Mouse (Mus musculus) forebrain, embryonic 16.5 days (tissue): ENCODE results near the gene Clk4. TPM values are rescaled to one million over a fixed set of nuclear protein-coding genes. Genes with fewer than 3 reads are reported as not detected.

ENCODE experiments used
- ATAC-seq: fragments of 200-750 bp; cut with Nextera tagmentation; 2 replicates; pipeline ENCODE4 v1.8.0; 2017; ENCODE audit warnings: mild to moderate bottlenecking, moderate library complexity
- H3K27ac ChIP-seq: fragments of 300-500 bp; sonication (generic); 2 replicates; pipeline ENCODE4 v1.5.1; 2014; ENCODE audit warnings: low read length, control low read depth
- H3K27me3 ChIP-seq: fragments of 300-500 bp; sonication (generic); replicated peaks from 2 replicates; pipeline ENCODE4 v1.6.1; 2014; ENCODE audit warnings: low read length; ENCODE audit not compliant: control insufficient read depth, insufficient read depth
- H3K36me3 ChIP-seq: fragments of 300-500 bp; sonication (generic); 2 replicates; pipeline ENCODE4 v1.6.1; 2014; ENCODE audit not compliant: control insufficient read depth, insufficient read depth
- H3K4me1 ChIP-seq: fragments of 300-500 bp; sonication (generic); replicated peaks from 2 replicates; pipeline ENCODE4 v1.6.1; 2014; ENCODE audit warnings: low read length; ENCODE audit not compliant: control insufficient read depth, insufficient read depth
- H3K4me2 ChIP-seq: fragments of 300-500 bp; sonication (generic); 2 replicates; pipeline ENCODE4 v1.6.1; 2014; ENCODE audit warnings: mild to moderate bottlenecking, low read length, control low read depth
- H3K4me3 ChIP-seq: fragments of 300-500 bp; sonication (generic); replicated peaks from 2 replicates; pipeline ENCODE4 v1.5.1; 2014; ENCODE audit warnings: mild to moderate bottlenecking, low read length, control low read depth
- H3K9ac ChIP-seq: fragments of 300-500 bp; sonication (generic); replicated peaks from 2 replicates; pipeline ENCODE4 v1.6.1; 2014; ENCODE audit warnings: low read depth, low read length, control low read depth
- H3K9me3 ChIP-seq: fragments of 300-500 bp; sonication (generic); 2 replicates; pipeline ENCODE4 v1.6.1; 2016; ENCODE audit warnings: low read length; ENCODE audit not compliant: control insufficient read depth
- whole genome bisulfite sequencing: fragments of 180-500 bp; shearing (Covaris S2); extraction: QIAGEN DNeasy Blood & Tissue Kit; methylation state at CpG from one replicate; pipeline ENCODE4 v1.1.7; 2014; 5-methylcytosine and 5-hydroxymethylcytosine counted together
- polyA plus RNA-seq: library from polyadenylated mRNA; unstranded; fragments of >200 nt; fragmentation: Nextera tagmentation; extraction: Ambion mirVana; gene quantifications from 2 replicates; pipeline ENCODE4 v1.2.1, GENCODE M21; 2015

Gene Clk4
- polyA plus RNA-seq, 1 experiment from 2014 or later, result 174 TPM

GRCm38 (mm10) chr11:51302396-51302795 lies 40.9 kb downstream of the Clk4 start:
- Histone ChIP-seq H3K9me3 (no peaks in the 10 kb centered on the region), H3K9ac (no peak overlapping the region), H3K27me3 (no peaks in the 10 kb centered on the region), H3K36me3 (no peaks in the 10 kb centered on the region), H3K4me1 (no peaks in the 10 kb centered on the region), H3K27ac (no peak overlapping the region), H3K4me3 (no peak overlapping the region), H3K4me2 (no peak overlapping the region)
- 85% methylated on average over 5 of the region's 5 CpGs for WGBS
- no peak for ATAC-seq

GRCm38 (mm10) chr11:51303981-51304553 lies 42.5 kb downstream of the Clk4 start:
- 76% methylated on average over 12 of the region's 12 CpGs for WGBS
- Histone ChIP-seq H3K27me3 (no peaks in the 10 kb centered on the region), H3K9me3 (no peaks in the 10 kb centered on the region), H3K27ac (no peak overlapping the region), H3K9ac (no peak overlapping the region), H3K4me1 (no peaks in the 10 kb centered on the region), H3K4me3 (no peak overlapping the region), H3K4me2 (no peak overlapping the region), H3K36me3 (no peaks in the 10 kb centered on the region)
- no peak for ATAC-seq

- Histone ChIP-seq H3K4me2 (no peak overlapping the region), H3K36me3 (no peaks in the 10 kb centered on the region), H3K4me1 (no peaks in the 10 kb centered on the region), H3K9me3 (no peaks in the 10 kb centered on the region), H3K27me3 (no peaks in the 10 kb centered on the region), H3K4me3 (no peak overlapping the region), H3K9ac (no peak overlapping the region), H3K27ac (no peak overlapping the region)
- no peak for ATAC-seq
- 55% methylated on average over 5 of the region's 5 CpGs for WGBS
Measured at GRCm38 (mm10) chr11:51308306-51308705, 46.8 kb downstream of the Clk4 start.

GRCm38 (mm10) chr11:51311846-51312245 lies 50.3 kb downstream of the Clk4 start:
- Histone ChIP-seq H3K9ac (no peak overlapping the region), H3K27me3 (no peaks in the 10 kb centered on the region), H3K27ac (no peak overlapping the region), H3K4me2 (no peak overlapping the region), H3K36me3 (no peaks in the 10 kb centered on the region), H3K4me3 (no peak overlapping the region), H3K4me1 (no peaks in the 10 kb centered on the region), H3K9me3 (no peaks in the 10 kb centered on the region)
- no peak for ATAC-seq
- 84% methylated on average over 8 of the region's 8 CpGs for WGBS

DNA sequence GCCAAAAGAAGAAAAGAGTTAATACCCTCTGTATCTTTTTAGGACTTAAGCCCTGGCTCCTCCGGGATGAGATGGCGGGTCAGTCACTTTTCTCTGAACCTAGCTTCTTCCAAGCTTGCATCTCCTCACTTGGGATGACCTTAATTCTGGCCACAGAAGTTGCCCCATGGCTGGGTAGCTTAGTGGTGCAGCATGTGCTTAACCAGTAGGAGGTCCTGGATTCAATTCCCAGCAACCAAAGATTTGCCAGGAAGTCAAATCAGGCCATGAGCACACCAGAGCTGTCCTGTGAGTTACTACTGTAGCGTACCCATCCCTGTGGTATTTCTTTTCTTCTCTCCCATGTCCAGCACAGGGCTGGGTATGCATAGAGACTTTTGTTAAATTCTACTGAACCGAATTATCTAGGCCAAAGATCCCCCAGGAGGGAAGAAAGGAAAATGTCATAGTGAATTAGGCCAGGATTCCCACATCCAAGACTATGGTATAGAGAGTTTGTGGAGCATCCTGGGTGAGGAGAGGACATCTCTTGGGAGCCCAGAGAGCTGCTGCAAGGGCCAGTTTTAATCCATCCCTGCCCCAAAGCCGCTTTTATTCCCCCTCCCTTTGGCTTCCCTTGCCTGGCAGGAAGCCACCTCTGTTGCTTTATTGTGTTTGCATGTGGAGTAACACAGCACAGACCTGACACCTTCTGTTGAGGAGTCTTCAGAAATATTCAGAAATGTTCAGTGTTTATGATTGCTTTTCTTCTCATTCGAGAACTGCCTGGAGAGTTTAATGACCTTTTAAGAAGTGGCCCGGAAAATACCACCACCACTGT lies 54.7 kb downstream of the Clk4 start:
- no peaks in the 10 kb centered on the region for H3K9me3 ChIP-seq
- H3K4me3 ChIP-seq, result no peak overlapping the region
- H3K27me3 ChIP-seq, result no peaks in the 10 kb centered on the region
- ATAC-seq, result no peak
- H3K36me3 ChIP-seq, result no peaks in the 10 kb centered on the region
- H3K9ac ChIP-seq, result no peak overlapping the region
- no peak overlapping the region for H3K27ac ChIP-seq
- no peaks in the 10 kb centered on the region for H3K4me1 ChIP-seq
- H3K4me2 ChIP-seq, result no peak overlapping the region
- WGBS, result 73% methylated on average over 7 of the region's 7 CpGs

DNA sequence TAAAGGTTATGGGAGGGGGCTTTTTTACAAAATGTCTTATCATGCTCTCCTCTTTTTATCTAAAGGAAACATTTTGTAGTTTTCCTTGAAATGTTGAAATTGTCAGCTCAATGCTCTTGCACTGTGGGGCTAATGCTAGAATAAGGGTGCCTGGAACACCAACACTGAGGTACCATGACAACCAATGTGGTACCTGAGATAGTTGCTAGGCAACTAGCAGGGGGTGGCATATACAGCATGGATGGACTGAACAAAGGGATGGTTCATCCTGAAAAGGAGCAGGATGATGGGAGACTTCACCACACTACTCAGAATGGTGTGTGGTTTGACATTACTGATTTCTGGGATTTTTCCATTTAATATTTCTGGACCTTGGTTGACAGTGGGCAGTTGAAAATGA lies 59.1 kb downstream of the Clk4 start:
- no peak overlapping the region for H3K4me2 ChIP-seq
- no peaks in the 10 kb centered on the region for H3K27me3 ChIP-seq
- no peaks in the 10 kb centered on the region for H3K4me1 ChIP-seq
- peak; percentile 67 for ATAC-seq
- no peak overlapping the region for H3K27ac ChIP-seq
- H3K9ac ChIP-seq, result no peak overlapping the region
- H3K4me3 ChIP-seq, result no peak overlapping the region
- no peaks in the 10 kb centered on the region for H3K9me3 ChIP-seq
- H3K36me3 ChIP-seq, result no peaks in the 10 kb centered on the region

DNA sequence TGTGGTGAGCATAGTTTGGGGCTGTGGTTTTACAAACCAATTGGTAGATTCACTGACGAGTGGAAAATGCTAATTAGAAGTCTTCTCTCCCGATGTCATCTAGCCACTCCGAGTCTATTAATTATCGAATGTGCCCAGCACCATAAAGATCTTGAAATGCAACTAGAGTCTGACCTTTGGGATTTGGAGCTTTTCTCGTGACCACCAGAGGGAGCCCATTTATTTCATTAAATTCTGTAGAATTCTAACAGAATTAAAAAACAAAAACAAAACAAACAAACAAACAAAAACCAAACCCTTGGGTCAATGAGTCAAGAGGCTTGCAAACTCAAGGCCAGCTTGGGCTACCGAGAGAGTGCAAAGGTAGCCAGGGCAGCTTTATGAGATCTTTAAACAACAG lies 65.4 kb downstream of the Clk4 start:
- Histone ChIP-seq H3K27me3 (no peaks in the 10 kb centered on the region), H3K36me3 (no peaks in the 10 kb centered on the region), H3K4me3 (no peak overlapping the region), H3K9ac (no peak overlapping the region), H3K4me1 (no peaks in the 10 kb centered on the region), H3K9me3 (no peaks in the 10 kb centered on the region), H3K27ac (no peak overlapping the region), H3K4me2 (no peak overlapping the region)
- 66% methylated on average over 6 of the region's 6 CpGs for WGBS
- ATAC-seq, result no peak

- Histone ChIP-seq H3K9me3 (no peaks in the 10 kb centered on the region), H3K27me3 (no peaks in the 10 kb centered on the region), H3K4me2 (no peak overlapping the region), H3K4me3 (no peak overlapping the region), H3K4me1 (no peaks in the 10 kb centered on the region), H3K9ac (no peak overlapping the region), H3K36me3 (no peaks in the 10 kb centered on the region), H3K27ac (no peak overlapping the region)
- no peak for ATAC-seq
- 88% methylated on average over 12 of the region's 12 CpGs for WGBS
Measured at GRCm38 (mm10) chr11:51328387-51328942, 66.9 kb downstream of the Clk4 start.

DNA sequence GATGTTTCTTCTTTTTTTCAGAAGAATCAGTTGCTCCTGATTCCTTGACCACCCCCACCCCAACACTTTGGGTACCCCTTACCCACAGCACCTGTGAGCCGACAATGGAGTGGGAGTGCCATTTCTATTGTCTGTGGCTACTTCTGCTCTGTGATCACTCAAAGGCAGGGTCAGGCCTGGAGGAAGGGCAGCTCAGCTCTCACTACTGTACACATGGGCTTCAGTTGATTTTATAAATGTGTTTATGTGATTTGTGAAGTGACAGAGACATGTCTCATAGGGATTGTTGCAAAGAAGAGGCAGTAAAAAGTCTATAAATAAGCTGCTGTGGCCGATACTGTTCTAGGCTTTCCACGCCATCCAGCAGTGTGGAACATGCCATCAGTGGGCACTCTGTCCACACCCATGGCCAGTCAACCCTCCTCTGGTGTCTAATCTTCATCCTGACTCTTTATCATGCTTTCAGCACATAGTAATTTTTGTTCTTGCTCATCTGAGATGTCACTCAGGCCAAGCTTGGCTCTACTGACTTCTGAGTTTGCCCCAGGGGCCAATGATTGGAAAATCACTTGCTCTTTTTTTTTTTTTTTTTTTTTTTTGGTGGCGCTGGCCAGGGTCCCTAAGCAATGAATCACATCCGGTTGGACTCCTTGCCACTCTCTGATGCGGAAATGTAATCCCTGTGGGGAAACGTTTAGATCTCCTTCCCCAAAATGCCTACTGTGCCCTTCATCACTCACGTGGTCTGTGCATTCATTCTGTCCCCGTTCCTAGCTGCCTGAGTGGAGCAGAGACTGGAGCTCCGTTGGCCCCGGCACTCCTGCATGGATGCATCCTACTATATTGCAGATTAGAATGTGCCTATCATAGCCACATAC lies 68.5 kb downstream of the Clk4 start:
- no peak overlapping the region for H3K9ac ChIP-seq
- H3K4me1 ChIP-seq, result no peaks in the 10 kb centered on the region
- H3K4me2 ChIP-seq, result no peak overlapping the region
- ATAC-seq, result no peak
- H3K9me3 ChIP-seq, result no peaks in the 10 kb centered on the region
- 78% methylated on average over 11 of the region's 11 CpGs for WGBS
- H3K36me3 ChIP-seq, result no peaks in the 10 kb centered on the region
- no peak overlapping the region for H3K4me3 ChIP-seq
- H3K27ac ChIP-seq, result no peak overlapping the region
- no peaks in the 10 kb centered on the region for H3K27me3 ChIP-seq
